Mouse (Mus musculus) MEL (cell line): Measurements from ENCODE around the gene Hnrnpf. TPM values are rescaled to one million over a fixed set of nuclear protein-coding genes. Genes with fewer than 3 reads are reported as not detected.

Experiments used
- DNase-seq: peaks from one replicate; pipeline ENCODE4 v3.0.0; 2011; ENCODE audit warnings: low read depth, low spot score
- H3K27ac ChIP-seq: 2 replicates; pipeline ENCODE4 v1.5.1; 2012; ENCODE audit warnings: low read depth, mild to moderate bottlenecking, control low read depth, low read length, moderate library complexity; ENCODE audit not compliant: control insufficient read depth
- H3K27me3 ChIP-seq, 2 experiments: fragments of 150-350 bp in 1 of 2; sonication (generic) in 1 of 2; 2 replicates each; pipeline ENCODE4 v1.6.1; 2012; ENCODE audit warnings: low read length in 2 of 2, mild to moderate bottlenecking in 2 of 2, improper control_type of control experiment in 1 of 2, moderate library complexity in 1 of 2; ENCODE audit not compliant: insufficient read depth in 2 of 2, control insufficient read depth in 1 of 2
- H3K36me3 ChIP-seq, 2 experiments: 2 replicates each; pipeline ENCODE4 v1.6.1; 2012 to 2014; ENCODE audit warnings: low read length in 2 of 2, improper control_type of control experiment in 1 of 2, inconsistent platforms in 1 of 2, mild to moderate bottlenecking in 1 of 2; ENCODE audit not compliant: insufficient read depth in 2 of 2, control insufficient read depth in 1 of 2
- H3K4me1 ChIP-seq, 2 experiments: fragments of 150-350 bp in 1 of 2; sonication (generic) in 1 of 2; 2 replicates each; pipeline ENCODE4 v1.6.1; 2012; ENCODE audit warnings: low read length in 2 of 2, improper control_type of control experiment in 1 of 2, mild to moderate bottlenecking in 1 of 2; ENCODE audit not compliant: insufficient read depth in 2 of 2, control insufficient read depth in 1 of 2
- H3K4me3 ChIP-seq, 2 experiments: fragments of 150-350 bp in 1 of 2; sonication (generic) in 1 of 2; 2 replicates each; pipeline ENCODE4 v1.5.1; 2012; ENCODE audit warnings: low read depth in 2 of 2, low read length in 2 of 2, mild to moderate bottlenecking in 2 of 2, moderate library complexity in 2 of 2, control low read depth in 1 of 2, improper control_type of control experiment in 1 of 2; ENCODE audit not compliant: control insufficient read depth in 1 of 2, insufficient read depth in 1 of 2
- H3K79me2 ChIP-seq: 2 replicates; pipeline ENCODE4 v1.6.1; 2012; ENCODE audit warnings: mild to moderate bottlenecking, low read length, moderate library complexity; ENCODE audit not compliant: control insufficient read depth, poor library complexity, insufficient read depth
- H3K9ac ChIP-seq: 2 replicates; pipeline ENCODE4 v1.6.1; 2012; ENCODE audit warnings: low read depth, mild to moderate bottlenecking, control low read depth, low read length, moderate library complexity; ENCODE audit not compliant: control insufficient read depth, poor library complexity, severe bottlenecking
- H3K9me3 ChIP-seq: fragments of 150-350 bp; sonication (generic); replicated peaks from 2 replicates; pipeline ENCODE4 v1.6.1; 2012; ENCODE audit warnings: mild to moderate bottlenecking, low read length, improper control_type of control experiment, moderate library complexity; ENCODE audit not compliant: insufficient read depth
- BHLHE40 ChIP-seq: IDR thresholded peaks from 2 replicates; pipeline ENCODE4 v1.6.1; 2012; ENCODE audit warnings: low read depth, mild to moderate bottlenecking, inconsistent platforms, low read length, improper control_type of control experiment, borderline replicate concordance
- CHD1 ChIP-seq: IDR thresholded peaks from 2 replicates; pipeline ENCODE4 v1.6.1; 2012; ENCODE audit warnings: low read depth, mild to moderate bottlenecking, inconsistent platforms, low read length, improper control_type of control experiment
- CHD2 ChIP-seq: IDR thresholded peaks from 2 replicates; pipeline ENCODE4 v1.6.1; 2011; ENCODE audit warnings: low read length, improper control_type of control experiment
- CTCF ChIP-seq, 3 experiments: IDR thresholded peaks in 2 of 3; conservative IDR thresholded peaks in 1 of 3; 2 replicates each; pipeline ENCODE4 v1.5.1; 2011 to 2012; ENCODE audit warnings: low read length in 3 of 3, low read depth in 2 of 3, mild to moderate bottlenecking in 2 of 3, improper control_type of control experiment in 1 of 3, inconsistent platforms in 1 of 3, mixed read lengths in 1 of 3, moderate library complexity in 1 of 3; ENCODE audit not compliant: control insufficient read depth in 1 of 3, insufficient read depth in 1 of 3, poor library complexity in 1 of 3, severe bottlenecking in 1 of 3
- ELF1 ChIP-seq: IDR thresholded peaks from 2 replicates; pipeline ENCODE4 v1.6.1; 2014; ENCODE audit warnings: low read depth, mild to moderate bottlenecking, inconsistent platforms, low read length, improper control_type of control experiment, moderate library complexity
- EP300 ChIP-seq, 2 experiments: IDR thresholded peaks; 2 replicates each; pipeline ENCODE4 v1.6.1; 2011; ENCODE audit warnings: improper control_type of control experiment in 2 of 2, low read length in 2 of 2, low read depth in 1 of 2, mild to moderate bottlenecking in 1 of 2
- ETS1 ChIP-seq: IDR thresholded peaks from 2 replicates; pipeline ENCODE4 v1.6.1; 2012; ENCODE audit warnings: low read depth, mild to moderate bottlenecking, inconsistent platforms, low read length, improper control_type of control experiment, moderate library complexity
- GABPA ChIP-seq: IDR thresholded peaks from 2 replicates; pipeline ENCODE4 v1.6.1; 2012; ENCODE audit warnings: low read depth, mild to moderate bottlenecking, inconsistent platforms, low read length, improper control_type of control experiment, moderate library complexity
- GATA1 ChIP-seq: IDR thresholded peaks from 2 replicates; pipeline ENCODE4 v1.6.1; 2011; ENCODE audit warnings: low read depth, low read length, improper control_type of control experiment
- HCFC1 ChIP-seq: IDR thresholded peaks from 2 replicates; pipeline ENCODE4 v1.6.1; 2012; ENCODE audit warnings: low read depth, mild to moderate bottlenecking, inconsistent platforms, low read length, improper control_type of control experiment, moderate library complexity
- JUND ChIP-seq: IDR thresholded peaks from 2 replicates; pipeline ENCODE4 v1.6.1; 2011; ENCODE audit warnings: low read depth, mild to moderate bottlenecking, improper control_type of control experiment, low read length
- MAX ChIP-seq: IDR thresholded peaks from 2 replicates; pipeline ENCODE4 v1.6.1; 2011; ENCODE audit warnings: low read length, improper control_type of control experiment
- MAZ ChIP-seq: IDR thresholded peaks from 2 replicates; pipeline ENCODE4 v1.6.1; 2012; ENCODE audit warnings: low read depth, mild to moderate bottlenecking, inconsistent platforms, low read length, improper control_type of control experiment
- MEF2A ChIP-seq: IDR thresholded peaks from 2 replicates; pipeline ENCODE4 v1.6.1; 2014; ENCODE audit warnings: low read depth, mild to moderate bottlenecking, inconsistent platforms, low read length, improper control_type of control experiment; ENCODE audit not compliant: poor library complexity, insufficient replicate concordance, severe bottlenecking; ENCODE audit errors: extremely low read depth
- MXI1 ChIP-seq: IDR thresholded peaks from 2 replicates; pipeline ENCODE4 v1.6.1; 2011; ENCODE audit warnings: mild to moderate bottlenecking, low read depth, low read length, improper control_type of control experiment
- MYC ChIP-seq: IDR thresholded peaks from 2 replicates; pipeline ENCODE4 v1.6.1; 2011; ENCODE audit warnings: low read depth, mild to moderate bottlenecking, low read length, improper control_type of control experiment, moderate library complexity
- NELFE ChIP-seq: IDR thresholded peaks from 2 replicates; pipeline ENCODE4 v1.6.1; 2011; ENCODE audit warnings: low read depth, low read length, improper control_type of control experiment
- NRF1 ChIP-seq: IDR thresholded peaks from 2 replicates; pipeline ENCODE4 v1.6.1; 2014; ENCODE audit warnings: low read depth, mild to moderate bottlenecking, inconsistent platforms, low read length, improper control_type of control experiment, moderate library complexity; ENCODE audit not compliant: poor library complexity, insufficient read depth, severe bottlenecking
- POLR2A ChIP-seq, 2 experiments: IDR thresholded peaks; 2 replicates each; pipeline ENCODE4 v1.6.1; 2011 to 2012; ENCODE audit warnings: low read length in 2 of 2, mild to moderate bottlenecking in 2 of 2, control low read depth in 1 of 2, improper control_type of control experiment in 1 of 2, low read depth in 1 of 2, moderate library complexity in 1 of 2; ENCODE audit not compliant: control insufficient read depth in 1 of 2, insufficient read depth in 1 of 2, poor library complexity in 1 of 2
- POLR2AphosphoS5 ChIP-seq: IDR thresholded peaks from 2 replicates; pipeline ENCODE4 v1.6.1; 2012; ENCODE audit warnings: low read depth, borderline replicate concordance, mild to moderate bottlenecking, inconsistent platforms, low read length, moderate library complexity, mixed read lengths
- RCOR1 ChIP-seq: IDR thresholded peaks from 2 replicates; pipeline ENCODE4 v1.6.1; 2012; ENCODE audit warnings: low read depth, mild to moderate bottlenecking, inconsistent platforms, low read length, improper control_type of control experiment
- SIN3A ChIP-seq: IDR thresholded peaks from 2 replicates; pipeline ENCODE4 v1.6.1; 2012; ENCODE audit warnings: low read length, improper control_type of control experiment, inconsistent platforms
- SMC3 ChIP-seq: IDR thresholded peaks from 2 replicates; pipeline ENCODE4 v1.6.1; 2011; ENCODE audit warnings: low read depth, low read length, improper control_type of control experiment
- TAL1 ChIP-seq: IDR thresholded peaks from 2 replicates; pipeline ENCODE4 v1.6.1; 2012; ENCODE audit warnings: mild to moderate bottlenecking, inconsistent platforms, low read length, moderate library complexity, mixed read lengths
- TBP ChIP-seq: IDR thresholded peaks from 2 replicates; pipeline ENCODE4 v1.8.0; 2011; ENCODE audit warnings: low read depth, low read length, improper control_type of control experiment
- TCF12 ChIP-seq: IDR thresholded peaks from 2 replicates; pipeline ENCODE4 v1.6.1; 2014; ENCODE audit warnings: low read depth, mild to moderate bottlenecking, inconsistent platforms, low read length, improper control_type of control experiment, moderate library complexity
- USF1 ChIP-seq: IDR thresholded peaks from 2 replicates; pipeline ENCODE4 v1.6.1; 2014; ENCODE audit warnings: low read depth, mild to moderate bottlenecking, inconsistent platforms, low read length, improper control_type of control experiment, moderate library complexity
- USF2 ChIP-seq, 2 experiments: IDR thresholded peaks; 2 replicates each; pipeline ENCODE4 v1.6.1; 2011 to 2012; ENCODE audit warnings: improper control_type of control experiment in 2 of 2, low read length in 2 of 2, borderline replicate concordance in 1 of 2, inconsistent platforms in 1 of 2, low read depth in 1 of 2, mild to moderate bottlenecking in 1 of 2; ENCODE audit not compliant: insufficient read depth in 1 of 2
- ZC3H11A ChIP-seq: IDR thresholded peaks from 2 replicates; pipeline ENCODE4 v1.6.1; 2012; ENCODE audit warnings: low read depth, mild to moderate bottlenecking, inconsistent platforms, low read length, improper control_type of control experiment
- ZKSCAN1 ChIP-seq: IDR thresholded peaks from 2 replicates; pipeline ENCODE4 v1.6.1; 2012; ENCODE audit warnings: low read depth, mild to moderate bottlenecking, inconsistent platforms, low read length, improper control_type of control experiment, moderate library complexity
- ZNF384 ChIP-seq: IDR thresholded peaks from 2 replicates; pipeline ENCODE4 v1.6.1; 2012; ENCODE audit warnings: low read depth, mild to moderate bottlenecking, inconsistent platforms, low read length, improper control_type of control experiment
- polyA plus RNA-seq, 2 experiments: library from polyadenylated mRNA; stranded (reverse) in 1 of 2; unstranded in 1 of 2; fragments of >175 nt in 1 of 2; fragments of >200 nt in 1 of 2; gene quantifications; 2 replicates each; pipeline versions ENCODE4 v1.2.1 to v1.2.4; 2012; ENCODE audit warnings: low replicate concordance in 2 of 2, low read depth in 1 of 2; ENCODE audit not compliant: insufficient read length in 2 of 2, insufficient read depth in 1 of 2, missing spikeins in 1 of 2
- total RNA-seq: library from RNA; depleted of rRNA; stranded (reverse); fragments of 300-350 nt; gene quantifications from 2 replicates; pipeline ENCODE4 v1.2.3, GENCODE M21; 2012

The Hnrnpf gene
- total and polyA plus RNA-seq, 3 experiments: 722 to 2,287 (median 882) TPM

DNA sequence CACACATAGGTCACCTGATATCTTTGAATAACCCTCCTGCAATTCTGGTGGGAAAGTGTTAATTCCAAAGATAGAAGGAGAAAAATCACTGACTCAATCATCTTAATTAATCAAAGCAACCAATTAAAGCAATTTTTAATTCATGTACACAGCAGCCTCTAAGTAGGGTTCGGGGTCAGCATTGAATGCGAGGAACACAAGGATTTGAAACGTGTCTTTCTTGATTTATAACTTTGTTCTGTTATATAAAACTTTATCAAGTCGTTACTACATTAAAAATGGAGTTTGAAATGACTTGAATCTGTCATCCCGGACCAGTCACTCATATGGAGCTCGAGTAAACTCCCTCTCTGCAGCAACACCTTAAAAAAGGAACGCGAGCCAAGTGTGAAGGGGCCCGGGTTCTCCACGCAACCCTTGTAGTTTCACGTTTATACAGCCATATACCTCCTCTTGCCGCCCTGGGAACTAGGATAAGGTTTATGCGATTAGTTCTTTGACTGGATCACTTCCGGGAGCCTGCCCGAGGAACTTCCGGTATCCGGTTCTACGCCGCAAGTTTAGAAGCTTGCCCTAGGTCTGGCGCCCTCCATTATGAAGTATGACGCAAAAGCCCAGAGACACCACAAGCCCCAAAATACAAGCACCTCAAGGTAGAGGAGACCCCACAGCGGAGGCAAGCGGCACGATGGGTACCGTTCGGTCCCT lies 21.3 kb upstream of the Hnrnpf start (continued):
- TF ChIP-seq NRF1: no peak
- TF ChIP-seq USF1: no peak
- no peak; the same call in none of the 2 replicates for TF ChIP-seq NELFE
- no peak for TF ChIP-seq MEF2A
- no peak for TF ChIP-seq MXI1
- TF ChIP-seq CHD1: peak; percentile 92
- no peak for TF ChIP-seq ZKSCAN1
- no peak for TF ChIP-seq CHD2
- no peak for TF ChIP-seq CTCF (IDR thresholded peaks at IDR 0.05 in 2 of 3, conservative IDR thresholded peaks at IDR 0.05 in 1 of 3; ENCODE audit: control insufficient read depth in 1 of 3, insufficient read depth in 1 of 3, low read depth in 2 of 3, low read length in 3 of 3, poor library complexity in 1 of 3, severe bottlenecking in 1 of 3)
- TF ChIP-seq SIN3A: peak; percentile 42; the same call in 1 of the 2 replicates
- TF ChIP-seq EP300 (IDR thresholded peaks at IDR 0.05; ENCODE audit: low read depth in 1 of 2, low read length in 2 of 2): peak in 1 of 2 experiments; percentile 52; a peak in 2 of 4 replicates
- no peak for TF ChIP-seq ZC3H11A
- no peak for TF ChIP-seq POLR2AphosphoS5

DNA sequence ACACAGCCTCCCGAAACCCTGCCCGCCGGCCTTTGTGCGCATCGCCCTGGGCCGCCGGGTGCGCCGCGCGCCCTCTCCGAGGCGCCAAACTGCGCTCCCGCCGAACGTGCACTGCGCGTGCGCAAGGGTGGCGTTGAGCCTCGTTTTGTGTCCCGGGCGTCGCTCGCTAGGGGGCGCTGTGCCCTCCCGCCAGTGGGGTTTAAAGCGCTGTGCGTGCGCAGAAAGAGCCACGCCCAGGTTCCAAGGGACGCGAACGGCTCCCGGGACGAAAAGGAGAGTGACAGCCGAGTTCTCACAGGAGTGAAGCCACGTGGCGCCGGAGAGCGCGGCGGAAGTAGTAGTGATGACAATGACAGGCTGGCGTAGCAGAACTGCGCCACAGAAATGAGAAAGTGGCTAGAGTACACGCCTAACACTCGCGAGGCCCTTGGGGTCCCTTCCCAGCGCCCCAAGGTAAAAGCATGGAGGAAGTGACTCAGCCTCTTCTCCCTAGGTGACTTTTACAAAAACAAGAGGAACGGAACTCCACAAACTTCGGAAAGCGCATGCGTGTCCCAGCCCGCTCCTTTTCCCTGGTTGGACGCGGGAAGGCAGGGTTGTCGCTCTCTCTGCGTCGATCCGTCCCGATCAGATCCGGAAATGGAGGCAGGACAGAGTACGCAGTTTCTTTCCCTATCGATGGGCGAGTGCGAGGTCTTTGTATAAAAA lies 20.6 kb upstream of the Hnrnpf start:
- H3K4me3 ChIP-seq: peak overlapping the region; percentile 47 to 70
- peak overlapping the region; percentile 99 for H3K27ac ChIP-seq
- H3K79me2 ChIP-seq: peaks cover 11% of the 10 kb centered on the region
- H3K9ac ChIP-seq: peak overlapping the region; percentile 96
- no peaks in the 10 kb centered on the region for H3K27me3 ChIP-seq
- no peaks in the 10 kb centered on the region for H3K9me3 ChIP-seq
- DNase-seq: peak; percentile 99
- H3K4me1 ChIP-seq: peaks cover 10 to 19% of the 10 kb centered on the region in 2 experiments
- peaks cover 0 to 22% of the 10 kb centered on the region in 2 experiments; a peak in 2 of 4 replicates for H3K36me3 ChIP-seq
- TF ChIP-seq BHLHE40: no peak
- no peak for TF ChIP-seq JUND
- TF ChIP-seq ELF1: peak; percentile 90
- TF ChIP-seq GATA1: no peak
- TF ChIP-seq TAL1: no peak
- no peak for TF ChIP-seq TCF12
- TF ChIP-seq ZNF384: no peak
- TF ChIP-seq NRF1: peak; percentile 91
- TF ChIP-seq RCOR1: no peak
- peak; percentile 92 for TF ChIP-seq SIN3A
- TF ChIP-seq ZC3H11A: peak; percentile 44; the same call in 1 of the 2 replicates
- peak; percentile 100 for TF ChIP-seq MYC
- TF ChIP-seq HCFC1: peak; percentile 78
- peak; percentile 81 for TF ChIP-seq USF1
- TF ChIP-seq USF2 (IDR thresholded peaks at IDR 0.05; ENCODE audit: borderline replicate concordance in 1 of 2, insufficient read depth in 1 of 2, low read depth in 1 of 2, low read length in 2 of 2): no peak
- TF ChIP-seq MAZ: no peak
- TF ChIP-seq NELFE: peak; percentile 86
- no peak for TF ChIP-seq EP300 (IDR thresholded peaks at IDR 0.05; ENCODE audit: low read depth in 1 of 2, low read length in 2 of 2)
- peak; percentile 99 for TF ChIP-seq MXI1
- TF ChIP-seq ETS1: peak; percentile 55; the same call in 1 of the 2 replicates
- peak; percentile 71 for TF ChIP-seq SMC3
- TF ChIP-seq GABPA: no peak; the same call in 1 of the 2 replicates
- 0 out of 2 replicates have a peak, but pooled peaks have one; percentile 9 for TF ChIP-seq POLR2AphosphoS5
- peak; percentile 79 to 93 for TF ChIP-seq POLR2A (IDR thresholded peaks at IDR 0.05; ENCODE audit: control insufficient read depth in 1 of 2, insufficient read depth in 1 of 2, low read depth in 1 of 2, low read length in 2 of 2, poor library complexity in 1 of 2)
- peak; percentile 85 for TF ChIP-seq TBP
- TF ChIP-seq MAX: peak; percentile 99
